Mouse (Mus musculus): Measurements from ENCODE around the gene Cyp39a1.

GRCm38 (mm10) chr17:43676241-43676640, 9.0 kb downstream of the Cyp39a1 start:
- TF ChIP-seq TCF12 (IDR thresholded peaks at IDR 0.05; ENCODE audit: insufficient read depth, poor library complexity, severe bottlenecking) (no peak), SRF (IDR thresholded peaks at IDR 0.05; ENCODE audit: control insufficient read depth, insufficient read length, low read depth) (no peak), MYOG (IDR thresholded peaks at IDR 0.05; ENCODE audit: control insufficient read depth in 1 of 3, insufficient read depth in 1 of 3, insufficient read length in 2 of 3, low read depth in 2 of 3) (no peak), MYOD1 (IDR thresholded peaks at IDR 0.05; ENCODE audit: control insufficient read depth in 1 of 3, insufficient read length in 2 of 3, low read depth in 2 of 3) (no peak), REST (IDR thresholded peaks at IDR 0.05; ENCODE audit: insufficient read depth, insufficient read length) (no peak), CEBPB (IDR thresholded peaks at IDR 0.05; ENCODE audit: insufficient read depth, poor library complexity, severe bottlenecking) (no peak)
